Mouse (Mus musculus): ENCODE measurements around the gene Olfr652.

- TF ChIP-seq GATA1 (IDR thresholded peaks at IDR 0.05; ENCODE audit: low read length), result no peak
- TF ChIP-seq TAL1 (IDR thresholded peaks at IDR 0.05; ENCODE audit: low read length), result no peak
Measured at GRCm38 (mm10) chr7:104560601-104561000, at the start of gene Olfr652.

Measured in erythroblast, embryonic 14.5 days (primary cell).